Mouse (Mus musculus) left cerebral cortex, adult 8-10 months (tissue): ENCODE results near the gene Fam131b. TPM values are rescaled to one million over a fixed set of nuclear protein-coding genes. Genes with fewer than 3 reads are reported as not detected.

Experiments used
- DNase-seq, 2 experiments: peaks; one replicate each; pipeline ENCODE4 v3.0.0; 2022; ENCODE audit warnings: low spot score in 2 of 2
- total RNA-seq, 4 experiments: library from RNA; stranded (reverse); gene quantifications; 2 replicates each; pipeline ENCODE4 v1.2.4; 2022

Fam131b gene
- 100 to 1,000 TPM; 112 to 128 (median 121) TPM for total RNA-seq

DNA sequence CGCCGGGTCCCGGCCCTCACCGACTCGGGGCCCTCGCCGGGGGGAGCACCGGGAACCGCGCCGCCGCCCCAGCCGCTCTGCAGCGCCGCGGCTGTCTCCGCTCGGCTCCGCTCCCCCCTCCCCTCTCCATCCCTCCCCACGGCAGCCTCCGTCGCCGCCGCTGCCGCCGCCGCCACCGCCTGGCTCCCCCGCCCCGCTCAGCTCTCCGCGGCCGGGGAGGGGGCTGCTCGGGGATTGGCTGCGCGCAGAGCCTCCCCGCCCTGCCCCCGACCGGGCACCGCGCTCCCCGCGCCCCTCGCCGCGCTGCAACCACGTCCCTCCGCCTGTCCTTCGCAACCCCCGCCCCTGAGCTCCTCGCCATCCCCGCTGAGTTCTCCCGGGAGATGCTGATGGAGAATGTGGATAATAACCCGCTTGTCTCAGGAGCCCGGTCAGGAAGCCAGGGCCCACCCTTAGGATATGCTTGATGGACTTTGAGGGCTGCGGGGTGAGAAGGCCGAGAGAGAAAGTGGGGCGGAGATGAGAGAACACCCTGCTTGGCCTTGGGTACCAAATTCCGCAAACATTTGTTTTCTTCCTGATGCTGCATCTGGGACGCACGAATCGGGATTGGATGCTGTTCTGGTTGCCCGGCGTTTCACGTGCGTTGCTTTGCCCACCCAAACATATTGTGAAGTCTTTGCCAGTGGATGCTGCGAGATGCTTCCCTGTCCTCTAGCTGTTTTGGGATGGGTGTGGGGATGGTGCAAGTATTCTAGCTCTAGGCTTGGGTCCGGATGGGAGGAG is at the start of gene Fam131b:
Gene Fam131b (minus strand): TSS at position 162 of the 786 bp plus-strand sequence.
- peak; percentile 56 to 75 for DNase-seq

DNA sequence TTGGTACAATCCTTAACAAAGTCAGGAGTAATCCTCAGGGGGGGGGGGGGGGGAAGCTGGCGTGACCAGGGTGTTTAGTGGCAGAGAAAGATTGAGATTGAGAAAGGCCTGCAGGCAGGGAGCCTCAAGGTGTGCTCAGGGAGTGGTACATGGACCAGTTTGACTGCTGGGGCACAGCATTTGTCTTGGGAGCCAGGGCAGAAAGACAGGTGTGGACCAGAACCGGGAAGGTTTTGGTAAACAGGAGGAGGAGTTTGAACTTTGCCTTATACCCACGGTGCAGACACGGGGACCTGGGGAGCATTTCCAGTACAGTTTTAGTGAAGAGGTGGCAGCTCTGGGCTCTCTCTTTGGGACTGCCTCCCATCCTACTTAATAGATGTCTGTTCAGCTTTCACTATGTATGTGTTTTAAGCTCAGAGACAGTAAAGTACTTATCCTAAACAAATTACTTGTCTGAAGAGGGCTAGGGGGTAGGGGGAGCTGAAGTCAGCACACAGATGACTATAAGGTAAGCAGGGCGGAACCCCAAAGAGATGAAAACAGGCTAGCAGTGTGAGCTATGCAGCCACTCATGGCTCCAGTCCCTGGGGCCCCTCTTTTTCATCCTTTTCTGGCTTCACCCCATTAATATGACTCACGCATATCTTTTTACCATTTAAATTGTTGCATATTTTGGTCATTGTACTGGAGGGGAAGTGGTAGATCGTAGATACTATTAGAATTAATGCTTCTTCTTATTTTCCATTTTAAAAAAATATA is 49.4 kb upstream of the Fam131b start:
- no peak for DNase-seq

- no peak for DNase-seq
Observed at GRCm38 (mm10) chr6:42372816-42373547, 48.5 kb upstream of the Fam131b start, which contains the start of gene Epha1. Epha1 (minus strand) TSS chr6:42373268.

DNA sequence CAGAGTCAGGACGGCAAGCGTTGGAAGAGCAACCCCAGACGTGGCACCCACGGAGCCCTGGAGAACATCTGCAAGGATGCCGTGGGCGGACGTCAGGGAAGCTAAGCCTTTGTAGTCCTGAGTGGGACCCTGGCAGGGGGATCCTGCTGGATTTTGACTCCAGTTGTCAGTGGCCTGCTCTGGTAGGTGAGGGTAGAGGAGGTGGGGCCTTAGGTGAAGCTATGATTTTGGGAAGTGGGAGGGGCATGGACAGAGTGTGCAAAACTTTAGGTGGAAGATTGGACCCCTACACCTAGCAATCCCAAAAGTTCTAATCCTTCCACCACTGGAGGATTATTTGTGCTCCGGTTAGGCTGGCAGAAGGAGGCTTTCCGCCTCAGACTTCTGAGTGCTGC is 48.0 kb upstream of the Fam131b start:
- no peak for DNase-seq

- no peak for DNase-seq
Observed at GRCm38 (mm10) chr6:42372001-42372400, 47.6 kb upstream of the Fam131b start.

- no peak for DNase-seq
Observed at GRCm38 (mm10) chr6:42370630-42371363, 46.4 kb upstream of the Fam131b start.

DNA sequence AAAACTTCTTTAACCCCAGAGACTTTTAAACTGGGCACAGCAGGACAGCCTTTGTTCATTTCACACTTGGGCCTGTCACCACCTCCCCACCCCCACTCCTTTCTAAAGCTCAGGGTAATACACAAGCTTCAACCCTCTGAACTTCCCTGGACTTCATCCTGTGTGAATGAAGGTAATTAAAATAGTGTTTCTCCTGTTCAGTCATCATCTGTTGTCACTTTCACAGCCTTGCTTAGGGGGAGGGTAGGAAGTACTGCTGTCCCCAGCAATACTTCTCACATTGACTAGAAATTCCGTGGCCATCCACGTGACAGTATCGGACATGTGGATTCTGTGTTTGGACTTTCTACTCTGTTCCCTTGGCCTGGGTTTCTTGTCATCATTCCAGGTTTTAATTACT is 45.4 kb upstream of the Fam131b start:
- no peak for DNase-seq

DNA sequence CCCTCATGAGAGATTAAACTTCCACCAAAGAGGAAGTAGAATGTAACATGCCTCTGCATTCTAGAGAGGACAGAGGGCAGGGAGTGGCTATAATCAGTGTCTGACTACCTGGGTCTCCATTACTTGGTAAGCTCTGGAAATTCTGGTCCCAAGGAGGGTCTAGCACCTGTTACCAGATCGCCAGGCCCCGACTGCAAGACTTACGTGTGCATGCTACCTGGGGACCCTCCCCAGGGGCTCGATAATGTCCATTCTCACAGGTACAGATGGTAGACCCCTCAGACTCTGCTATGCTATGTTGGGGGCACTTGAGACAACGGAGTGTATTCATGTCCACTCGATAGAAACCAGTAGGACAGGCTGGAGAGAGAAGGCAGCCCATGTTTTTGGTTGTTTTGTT is 40.8 kb upstream of the Fam131b start:
- DNase-seq = no peak

- no peak for DNase-seq
Observed at GRCm38 (mm10) chr6:42364607-42365006, 40.2 kb upstream of the Fam131b start.

DNA sequence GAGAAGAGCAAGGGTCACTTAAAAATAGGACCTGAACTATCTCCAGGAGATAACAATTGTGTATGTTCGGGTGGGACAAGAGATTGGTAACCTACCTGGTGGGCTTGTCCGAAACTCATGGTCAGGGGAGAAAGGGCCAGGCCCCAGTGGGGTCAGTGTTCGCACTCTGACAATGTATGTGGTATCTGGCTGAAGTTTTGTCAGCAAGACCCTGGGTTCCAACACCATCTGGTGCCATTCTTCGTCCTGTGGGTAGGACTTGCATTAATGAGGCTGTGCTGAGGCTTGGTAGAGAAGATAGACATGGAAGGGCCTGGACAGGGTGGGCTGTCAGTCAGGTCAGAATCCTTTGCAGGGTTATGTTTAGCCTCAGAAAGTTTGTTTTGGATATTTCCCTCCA is 39.6 kb upstream of the Fam131b start:
- no peak for DNase-seq

GRCm38 (mm10) chr6:42362974-42363373 is 38.5 kb upstream of the Fam131b start:
- DNase-seq = no peak

DNA sequence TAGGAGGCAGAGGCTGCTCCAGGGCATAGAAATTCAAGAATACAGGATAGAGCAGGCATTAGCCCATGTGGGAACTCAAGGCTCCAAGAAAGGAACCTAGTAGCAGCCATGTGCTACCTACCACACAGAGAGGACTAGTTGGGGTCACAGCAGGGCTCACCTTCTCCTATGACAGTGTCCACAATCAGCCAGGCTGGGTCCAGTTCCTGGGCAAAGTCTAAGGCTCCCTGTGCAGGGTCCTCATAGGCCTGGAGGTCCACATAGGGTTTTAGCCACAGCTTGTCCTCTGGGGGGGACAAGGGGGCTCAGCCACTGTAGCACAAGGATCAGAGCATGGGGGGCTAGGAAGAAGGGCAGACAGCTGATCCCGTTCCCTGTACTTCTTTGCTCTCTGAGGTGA is 38.1 kb upstream of the Fam131b start:
- DNase-seq = no peak

DNA sequence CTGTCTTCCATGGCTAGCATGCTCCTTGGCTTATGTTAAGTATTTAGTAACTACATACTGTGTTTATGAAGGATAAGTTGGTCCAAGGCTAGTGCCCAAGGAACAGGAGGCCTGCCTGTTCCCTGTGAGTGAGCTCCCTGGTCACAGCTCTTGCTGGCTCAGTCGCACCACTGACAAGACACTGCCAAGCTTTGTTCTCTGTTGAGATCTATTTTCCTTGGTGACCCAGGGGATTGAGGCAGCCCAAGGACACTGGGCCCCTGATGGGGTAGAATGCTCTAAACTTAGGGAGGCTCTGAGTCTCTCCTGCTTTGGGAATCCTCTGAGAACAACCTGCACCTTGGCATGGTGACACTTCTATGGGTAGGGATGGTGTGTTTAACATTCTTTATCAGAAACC is 37.6 kb upstream of the Fam131b start:
- DNase-seq = no peak

- DNase-seq = no peak
Observed at GRCm38 (mm10) chr6:42361041-42361895, 36.8 kb upstream of the Fam131b start.

DNA sequence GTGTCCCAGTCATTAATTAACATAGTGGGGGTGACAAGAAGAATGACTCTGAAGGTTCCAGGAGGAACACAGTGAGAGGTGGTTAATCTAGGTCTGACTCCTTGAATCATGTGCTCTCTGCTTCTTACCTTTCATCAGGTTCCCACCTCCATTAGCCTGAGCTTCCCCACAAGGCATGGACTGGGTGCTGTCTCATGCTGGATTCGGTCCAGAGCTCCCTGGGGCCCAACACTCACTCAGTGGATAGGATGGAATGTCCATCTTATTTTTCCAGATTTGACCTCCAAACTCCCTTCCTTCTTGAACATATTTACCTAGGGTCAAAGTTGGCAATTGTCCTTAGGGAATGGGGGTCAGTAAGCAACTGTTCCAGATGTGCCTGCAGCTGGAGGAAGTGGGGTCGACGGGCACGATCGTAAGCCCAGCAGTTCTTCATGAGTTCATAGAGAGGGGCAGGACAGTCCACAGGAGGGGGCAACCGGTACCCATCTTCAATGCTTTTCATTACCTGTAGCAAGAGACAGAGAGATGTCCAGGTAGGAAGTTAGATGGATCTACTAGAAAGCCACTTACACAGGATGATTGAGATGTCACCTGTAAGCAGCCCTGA is 35.9 kb upstream of the Fam131b start:
- DNase-seq = no peak

GRCm38 (mm10) chr6:42359364-42360147 is 35.1 kb upstream of the Fam131b start:
- DNase-seq = no peak

GRCm38 (mm10) chr6:42358901-42359300 is 34.5 kb upstream of the Fam131b start:
- no peak for DNase-seq

- no peak for DNase-seq
Observed at GRCm38 (mm10) chr6:42357901-42358300, 33.5 kb upstream of the Fam131b start.

- DNase-seq = no peak
Observed at GRCm38 (mm10) chr6:42356913-42357312, 32.5 kb upstream of the Fam131b start.
